ENCODE assay signal across 9 mouse cellular contexts in the genomic region with DNA sequence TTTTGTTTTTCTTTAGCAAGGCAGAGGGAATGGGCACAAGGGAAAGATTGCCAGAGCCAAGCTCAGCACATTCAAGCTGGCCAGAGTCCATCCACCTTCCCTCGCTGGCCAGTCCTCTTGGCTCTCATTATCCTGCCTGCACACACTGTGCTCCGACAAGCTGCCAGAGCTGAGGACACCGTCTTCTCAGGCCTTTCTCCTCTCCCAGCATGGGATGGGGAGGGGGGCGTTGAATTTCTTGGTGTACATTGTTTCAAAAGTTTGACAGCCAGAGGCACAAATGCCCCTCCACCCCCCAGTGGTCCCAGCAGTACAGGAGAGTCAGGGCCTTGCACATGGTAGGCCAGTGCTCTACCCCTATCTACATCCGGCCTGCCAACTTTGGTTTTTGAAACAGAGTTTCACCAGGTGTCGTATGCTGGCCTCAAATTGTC. TPM values are rescaled to one million over a fixed set of nuclear protein-coding genes. Genes with fewer than 3 reads are reported as not detected.
DNase-seq lines count a peak whose midpoint lies in the region; ATAC-seq and TF ChIP-seq lines count a peak whose summit lies in the region.
"Had no signal": no experiment of that assay in that cellular context is flagged by ENCODE, and none has a peak within 500 bp of the region (broad histone marks: within the 10 kb centered on the region; RNA-seq: fewer than 3 reads in every experiment).

No protein-coding gene starts in this region.

- peak overlapping the region; percentile 97 for H3K27ac ChIP-seq in left cerebral cortex, adult 2 months
- H3K27ac ChIP-seq in heart, embryonic 15.5 days = no peak overlapping the region
- H3K27ac ChIP-seq in kidney, postnatal 0 days = peak overlapping the region; percentile 36; the same call in 1 of the 2 replicates
- 0 out of 2 replicates have a peak overlapping the region, but pooled peaks have one; percentile 47 for H3K27ac ChIP-seq in lung, postnatal 0 days (ENCODE audit: low read length)
- H3K27ac ChIP-seq in stomach, postnatal 0 days (replicated peaks) = no peak overlapping the region
- H3K27ac ChIP-seq in thymus, adult 2 months (ENCODE audit: control insufficient read depth, insufficient read depth, low read length) = no peak overlapping the region

- H3K4me1 ChIP-seq in heart, embryonic 15.5 days (replicated peaks) = peaks cover 18% of the 10 kb centered on the region
- H3K4me1 ChIP-seq in kidney, postnatal 0 days (replicated peaks; ENCODE audit: insufficient read depth, low read length) = no peaks in the 10 kb centered on the region
- H3K4me1 ChIP-seq in lung, postnatal 0 days (ENCODE audit: insufficient read depth, low read depth, low read length) = peaks cover 5% of the 10 kb centered on the region; the same call in 1 of the 2 replicates
- no peaks in the 10 kb centered on the region for H3K4me1 ChIP-seq in stomach, postnatal 0 days (replicated peaks; ENCODE audit: control insufficient read depth, insufficient read depth)
- H3K4me1 ChIP-seq in thymus, adult 2 months (replicated peaks; ENCODE audit: control insufficient read depth, insufficient read depth, low read length) = peaks cover 15% of the 10 kb centered on the region

- H3K4me2 ChIP-seq in heart, embryonic 15.5 days = peak overlapping the region; percentile 88
- peak overlapping the region; percentile 99 for H3K4me2 ChIP-seq in kidney, postnatal 0 days (ENCODE audit: low read length)
- H3K4me2 ChIP-seq in lung, postnatal 0 days (replicated peaks; ENCODE audit: low read depth, low read length) = peak overlapping the region; percentile 92; the same call in 1 of the 2 replicates
- H3K4me2 ChIP-seq in stomach, postnatal 0 days (replicated peaks; ENCODE audit: low read depth) = peak overlapping the region; percentile 98

- no peaks in the 10 kb centered on the region for H3K27me3 ChIP-seq in heart, embryonic 15.5 days
- H3K27me3 ChIP-seq in kidney, postnatal 0 days (ENCODE audit: insufficient read depth, low read length) = no peaks in the 10 kb centered on the region
- H3K27me3 ChIP-seq in lung, postnatal 0 days (replicated peaks; ENCODE audit: insufficient read depth, low read length) = no peaks in the 10 kb centered on the region
- H3K27me3 ChIP-seq in stomach, postnatal 0 days (ENCODE audit: control insufficient read depth, insufficient read depth, low read length) = no peaks in the 10 kb centered on the region
- H3K27me3 ChIP-seq in thymus, adult 2 months (ENCODE audit: control insufficient read depth, insufficient read depth, low read length) = no peaks in the 10 kb centered on the region
- H3K27me3 ChIP-seq: Patski had no signal

- intact Hi-C loops in left cerebral cortex, adult 2 months (cut with DNase I) = loop anchor here (5.0 kb wide), 1 partner anchor 215 kb away; no protein-coding TSS in a partner anchor

- no peak overlapping the region for H3K4me3 ChIP-seq in left cerebral cortex, adult 2 months
- peak overlapping the region; percentile 73; the same call in 1 of the 2 replicates for H3K4me3 ChIP-seq in heart, embryonic 15.5 days
- no peak overlapping the region for H3K4me3 ChIP-seq in kidney, postnatal 0 days (replicated peaks; ENCODE audit: low read depth, low read length)
- H3K4me3 ChIP-seq in lung, postnatal 0 days (ENCODE audit: low read depth, low read length) = no peak overlapping the region
- no peak overlapping the region for H3K4me3 ChIP-seq in stomach, postnatal 0 days (ENCODE audit: low read depth, low read length)
- no peak overlapping the region for H3K4me3 ChIP-seq in thymus, adult 2 months (ENCODE audit: control insufficient read depth, insufficient read depth, low read length)

- peaks cover 4% of the 10 kb centered on the region; the same call in 1 of the 2 replicates for H3K36me3 ChIP-seq in heart, embryonic 15.5 days
- no peaks in the 10 kb centered on the region for H3K36me3 ChIP-seq in kidney, postnatal 0 days (ENCODE audit: insufficient read depth, low read length)
- H3K36me3 ChIP-seq in lung, postnatal 0 days (ENCODE audit: insufficient read depth, low read length) = no peaks in the 10 kb centered on the region
- no peaks in the 10 kb centered on the region for H3K36me3 ChIP-seq in stomach, postnatal 0 days (ENCODE audit: control insufficient read depth, insufficient read depth, low read length)
- H3K36me3 ChIP-seq in thymus, adult 2 months (ENCODE audit: control insufficient read depth, insufficient read depth, low read length) = no peaks in the 10 kb centered on the region

- no peak for TF ChIP-seq CTCF in left cerebral cortex, adult 2 months (IDR thresholded peaks at IDR 0.05)
- no peak for TF ChIP-seq CTCF in kidney, postnatal 0 days (IDR thresholded peaks at IDR 0.05; ENCODE audit: low read depth)
- TF ChIP-seq CTCF in lung, postnatal 0 days (IDR thresholded peaks at IDR 0.05) = no peak
- no peak for TF ChIP-seq CTCF in stomach, postnatal 0 days (IDR thresholded peaks at IDR 0.05; ENCODE audit: low read depth)
- no peak for TF ChIP-seq CTCF in thymus, adult 2 months (IDR thresholded peaks at IDR 0.05; ENCODE audit: borderline replicate concordance, control insufficient read depth, extremely low read depth, insufficient read depth, low read length, poor library complexity)

- DNase-seq in left cerebral cortex, adult 2 months (ENCODE audit: extremely low spot score in 1 of 2, low spot score in 2 of 2) = peak in 1 of 2 experiments; percentile 38
- no peak for DNase-seq in left cerebral cortex, adult 11 months (ENCODE audit: low spot score)
- peak; percentile 90 for DNase-seq in cerebellum, adult 9-10 months
- no peak for DNase-seq in kidney, postnatal 0 days (ENCODE audit: low spot score)
- no peak for DNase-seq in lung, postnatal 0 days (ENCODE audit: low spot score)
- no peak for DNase-seq in stomach, postnatal 0 days (ENCODE audit: low spot score)
- no peak for DNase-seq in thymus, adult 2 months

- 43% methylated on average over 6 of the region's 6 CpGs for WGBS in heart, embryonic 15.5 days
- WGBS in kidney, postnatal 0 days = 38% methylated on average over 6 of the region's 6 CpGs
- 32% methylated on average over 6 of the region's 6 CpGs for WGBS in lung, postnatal 0 days
- 43% methylated on average over 6 of the region's 6 CpGs for WGBS in stomach, postnatal 0 days
- WGBS in thymus, adult 2 months = 68% methylated on average over 6 of the region's 6 CpGs

- ATAC-seq in heart, embryonic 15.5 days (replicated peaks; ENCODE audit: insufficient number of reproducible peaks, insufficient read depth, low FRiP score, low read depth) = no peak
- peak; percentile 25 for ATAC-seq in kidney, postnatal 0 days (replicated peaks; ENCODE audit: low FRiP score, low read depth)
- no peak; the same call in 1 of the 2 replicates for ATAC-seq in lung, postnatal 0 days
- ATAC-seq in stomach, postnatal 0 days (ENCODE audit: low FRiP score, low TSS enrichment) = no peak

- H3K9me3 ChIP-seq in heart, embryonic 15.5 days (replicated peaks) = no peaks in the 10 kb centered on the region
- H3K9me3 ChIP-seq in kidney, postnatal 0 days (replicated peaks; ENCODE audit: low read length) = no peaks in the 10 kb centered on the region
- no peaks in the 10 kb centered on the region for H3K9me3 ChIP-seq in lung, postnatal 0 days (ENCODE audit: low read length)
- H3K9me3 ChIP-seq in stomach, postnatal 0 days (ENCODE audit: control insufficient read depth, low read length) = no peaks in the 10 kb centered on the region

- no peak for TF ChIP-seq POLR2A in thymus, adult 2 months (IDR thresholded peaks at IDR 0.05; ENCODE audit: control insufficient read depth, extremely low read depth, insufficient read depth, low read length, poor library complexity)

- no peak for TF ChIP-seq EP300 in lung, postnatal 0 days (IDR thresholded peaks at IDR 0.05)
- TF ChIP-seq EP300 in stomach, postnatal 0 days (optimal IDR thresholded peaks at IDR 0.05) = no peak

- H3K9ac ChIP-seq in heart, embryonic 15.5 days = no peak overlapping the region
- peak overlapping the region; percentile 73; the same call in 1 of the 2 replicates for H3K9ac ChIP-seq in kidney, postnatal 0 days (ENCODE audit: low read depth, low read length)
- no peak overlapping the region for H3K9ac ChIP-seq in lung, postnatal 0 days (replicated peaks; ENCODE audit: low read depth)
- no peak overlapping the region; the same call in 1 of the 2 replicates for H3K9ac ChIP-seq in stomach, postnatal 0 days (ENCODE audit: low read length)

RNA-seq across cellular contexts. Expression of a gene that starts 0.4 kb away (rescaled TPM):
- 100 to 1,000 TPM; 241 to 268 TPM for total RNA-seq in left cerebral cortex, adult 2 months (2021)
- 74.7 and 97.9 TPM in 2 replicates for polyA plus RNA-seq in heart, embryonic 15.5 days (2015; fragmentation: Nextera tagmentation; extraction: Ambion mirVana)
- 64.6 and 68.5 TPM in 2 replicates for polyA plus RNA-seq in kidney, postnatal 0 days (2015; fragmentation: Nextera tagmentation; extraction: Ambion mirVana)
- polyA plus RNA-seq in lung, postnatal 0 days (2015; fragmentation: Nextera tagmentation; extraction: Ambion mirVana) = 39.1 and 45.1 TPM in 2 replicates
- polyA plus RNA-seq in stomach, postnatal 0 days (2015; fragmentation: Nextera tagmentation; extraction: Ambion mirVana) = 30.8 and 35.5 TPM in 2 replicates
- 80.0 and 94.8 TPM in 2 replicates for polyA plus RNA-seq in thymus, adult 2 months (2012; rRNA removed)

RNA-seq across cellular contexts. Expression of a gene that starts 32.6 kb away (rescaled TPM):
- 10 to 100 TPM; 68.7 to 78.6 TPM for total RNA-seq in left cerebral cortex, adult 2 months (2021)
- 213 and 251 TPM in 2 replicates for polyA plus RNA-seq in heart, embryonic 15.5 days (2015; fragmentation: Nextera tagmentation; extraction: Ambion mirVana)
- 260 and 285 TPM in 2 replicates for polyA plus RNA-seq in kidney, postnatal 0 days (2015; fragmentation: Nextera tagmentation; extraction: Ambion mirVana)
- 187 and 207 TPM in 2 replicates for polyA plus RNA-seq in lung, postnatal 0 days (2015; fragmentation: Nextera tagmentation; extraction: Ambion mirVana)
- polyA plus RNA-seq in stomach, postnatal 0 days (2015; fragmentation: Nextera tagmentation; extraction: Ambion mirVana) = 183 and 197 TPM in 2 replicates
- polyA plus RNA-seq in thymus, adult 2 months (2012; rRNA removed) = 178 and 196 TPM in 2 replicates

RNA-seq across cellular contexts. Expression of a gene that starts 38.9 kb away (rescaled TPM):
- total RNA-seq in left cerebral cortex, adult 2 months (2021) = 1 to 10 TPM; 1.3 to 1.5 TPM
- polyA plus RNA-seq in heart, embryonic 15.5 days (2015; fragmentation: Nextera tagmentation; extraction: Ambion mirVana) = 1.3 and 2.5 TPM in 2 replicates
- polyA plus RNA-seq in kidney, postnatal 0 days (2015; fragmentation: Nextera tagmentation; extraction: Ambion mirVana) = 3.3 and 4.0 TPM in 2 replicates
- polyA plus RNA-seq in lung, postnatal 0 days (2015; fragmentation: Nextera tagmentation; extraction: Ambion mirVana) = 6.1 and 6.3 TPM in 2 replicates
- polyA plus RNA-seq in stomach, postnatal 0 days (2015; fragmentation: Nextera tagmentation; extraction: Ambion mirVana) = 0.92 and 1.2 TPM in 2 replicates
- 1.8 and 2.5 TPM in 2 replicates for polyA plus RNA-seq in thymus, adult 2 months (2012; rRNA removed)

RNA-seq across cellular contexts. Expression of a gene that starts 39.0 kb away (rescaled TPM):
- 10 to 100 TPM; 25.2 to 34.6 TPM for total RNA-seq in left cerebral cortex, adult 2 months (2021)
- 16.1 and 19.7 TPM in 2 replicates for polyA plus RNA-seq in heart, embryonic 15.5 days (2015; fragmentation: Nextera tagmentation; extraction: Ambion mirVana)
- 9.2 and 9.5 TPM in 2 replicates for polyA plus RNA-seq in kidney, postnatal 0 days (2015; fragmentation: Nextera tagmentation; extraction: Ambion mirVana)
- polyA plus RNA-seq in lung, postnatal 0 days (2015; fragmentation: Nextera tagmentation; extraction: Ambion mirVana) = 11.9 and 12.9 TPM in 2 replicates
- 4.8 and 6.3 TPM in 2 replicates for polyA plus RNA-seq in stomach, postnatal 0 days (2015; fragmentation: Nextera tagmentation; extraction: Ambion mirVana)
- 10.8 and 12.0 TPM in 2 replicates for polyA plus RNA-seq in thymus, adult 2 months (2012; rRNA removed)

RNA-seq across cellular contexts. Expression of a gene that starts 40.3 kb away (rescaled TPM):
- total RNA-seq in left cerebral cortex, adult 2 months (2021) = under 1 TPM; 0.19 to 0.27 TPM
- polyA plus RNA-seq in heart, embryonic 15.5 days (2015; fragmentation: Nextera tagmentation; extraction: Ambion mirVana) = 0.28 and 0.38 TPM in 2 replicates
- polyA plus RNA-seq in kidney, postnatal 0 days (2015; fragmentation: Nextera tagmentation; extraction: Ambion mirVana) = 0.99 and 1.2 TPM in 2 replicates
- polyA plus RNA-seq in lung, postnatal 0 days (2015; fragmentation: Nextera tagmentation; extraction: Ambion mirVana) = 0.06 TPM in 1 of 2 replicates, not detected in the other
- polyA plus RNA-seq in stomach, postnatal 0 days (2015; fragmentation: Nextera tagmentation; extraction: Ambion mirVana) = 1.8 and 1.9 TPM in 2 replicates
- polyA plus RNA-seq in thymus, adult 2 months (2012; rRNA removed) = 0.90 and 0.94 TPM in 2 replicates

Comparison
In these comparisons a context has a peak if more than half of its experiments do, and no peak if none do; other contexts are left out.
1. H3K27ac ChIP-seq: peak in left cerebral cortex, adult 2 months (single experiment), kidney, postnatal 0 days (single experiment) and lung, postnatal 0 days (single experiment); none in heart, embryonic 15.5 days (single experiment), stomach, postnatal 0 days (single experiment) and thymus, adult 2 months (single experiment).
2. Peak in every context shown above with its lines, with median percentiles within 50 percentile points of each other: H3K4me2 ChIP-seq.